Mouse (Mus musculus): ENCODE data around the gene Prdx1. TPM values are rescaled to one million over a fixed set of nuclear protein-coding genes. Genes with fewer than 3 reads are reported as not detected.

Prdx1 gene
- polyA plus RNA-seq (2014; fragmentation: Nextera tagmentation; extraction: Ambion mirVana) = 432 and 436 TPM in 2 replicates

DNA sequence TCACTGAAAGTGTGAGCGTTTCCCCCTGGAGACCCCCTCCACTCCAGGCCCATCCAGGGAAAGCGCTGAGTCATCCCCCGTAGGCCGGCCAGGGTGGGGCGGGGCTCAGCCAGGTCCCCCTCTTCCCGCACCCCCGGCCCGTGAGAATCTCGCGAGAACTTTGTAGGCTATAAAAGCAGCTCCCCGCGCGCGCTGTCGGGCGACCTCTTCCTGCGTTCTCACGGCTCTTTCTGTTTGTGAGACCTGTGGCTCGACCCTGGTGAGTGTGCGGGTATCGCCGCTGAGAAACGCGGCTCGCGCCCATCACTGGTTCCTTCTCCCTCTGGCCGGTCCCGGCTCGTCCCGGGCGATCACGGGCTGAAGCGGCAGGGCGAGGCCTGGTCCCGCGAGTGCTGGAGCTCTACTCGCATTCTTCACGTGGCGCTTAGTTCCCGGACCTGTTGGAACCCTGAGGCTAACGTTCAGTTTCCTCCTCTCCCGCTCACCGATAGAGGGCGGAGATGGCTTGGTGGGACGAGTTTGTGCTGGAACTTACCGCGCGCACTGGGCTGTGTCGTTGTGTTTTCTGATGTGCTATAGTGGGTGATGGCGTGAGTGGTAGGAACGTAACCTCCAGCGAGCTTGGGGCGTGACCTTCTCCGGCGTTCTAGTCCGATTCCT is at the start of gene Prdx1:
Prdx1 (plus strand) TSS at position 143 of the 660 bp plus-strand sequence.
- peak within 1 kb of the TSS; percentile 75 for H3K4me2 ChIP-seq (replicated peaks)
- H3K4me3 ChIP-seq (replicated peaks; ENCODE audit: low read length) = peak within 1 kb of the TSS; percentile 57
- peak within 1 kb of the TSS; percentile 61 for H3K9ac ChIP-seq
- ATAC-seq (ENCODE audit: low FRiP score) (peak; percentile 94), DNase-seq (ENCODE audit: low spot score) (peak; percentile 89)
- no peaks in the 10 kb centered on the region for H3K9me3 ChIP-seq (ENCODE audit: control insufficient read depth, low read length)
- H3K36me3 ChIP-seq (replicated peaks; ENCODE audit: control insufficient read depth, insufficient read depth) = peaks cover 12% of the 10 kb centered on the region; the same call in 1 of the 2 replicates
- peaks cover 6% of the 10 kb centered on the region; the same call in 1 of the 2 replicates for H3K4me1 ChIP-seq (replicated peaks; ENCODE audit: control insufficient read depth, insufficient read depth, low read length)
- under 1% methylated on average over 56 of the region's 56 CpGs for WGBS
- no peaks in the 10 kb centered on the region for H3K27me3 ChIP-seq (ENCODE audit: control insufficient read depth, insufficient read depth, low read length)
- peak within 1 kb of the TSS; percentile 82 for H3K27ac ChIP-seq

DNA sequence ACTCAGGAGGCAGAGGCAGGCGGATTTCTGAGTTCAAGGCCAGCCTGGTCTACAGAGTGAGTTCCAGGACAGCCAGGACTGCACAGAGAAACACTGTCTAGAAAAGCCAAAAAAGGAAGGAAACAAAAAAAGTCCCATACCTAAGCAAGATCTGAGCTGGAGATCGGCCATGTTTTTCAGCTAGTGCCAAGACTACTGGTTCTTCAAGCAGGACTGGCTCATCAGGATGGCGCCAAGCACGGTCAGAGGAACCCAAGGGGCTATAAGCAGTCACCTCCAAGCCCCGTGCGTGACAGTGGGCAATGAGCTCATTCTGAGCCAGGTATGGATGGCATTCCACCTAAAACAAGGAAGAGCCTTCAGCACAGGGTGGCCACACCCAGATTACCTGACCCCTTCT is 46.5 kb upstream of the Prdx1 start:
- 97% methylated on average over 6 of the region's 6 CpGs for WGBS
- no peaks in the 10 kb centered on the region for H3K4me1 ChIP-seq (replicated peaks; ENCODE audit: control insufficient read depth, insufficient read depth, low read length)
- ATAC-seq (ENCODE audit: low FRiP score) (no peak), DNase-seq (ENCODE audit: low spot score) (no peak)
- no peak overlapping the region for H3K27ac ChIP-seq
- H3K9ac ChIP-seq = no peak overlapping the region
- peaks cover 97% of the 10 kb centered on the region for H3K36me3 ChIP-seq (replicated peaks; ENCODE audit: control insufficient read depth, insufficient read depth)
- no peaks in the 10 kb centered on the region for H3K9me3 ChIP-seq (ENCODE audit: control insufficient read depth, low read length)
- no peak overlapping the region for H3K4me3 ChIP-seq (replicated peaks; ENCODE audit: low read length)
- no peak overlapping the region for H3K4me2 ChIP-seq (replicated peaks)
- no peaks in the 10 kb centered on the region for H3K27me3 ChIP-seq (ENCODE audit: control insufficient read depth, insufficient read depth, low read length)

DNA sequence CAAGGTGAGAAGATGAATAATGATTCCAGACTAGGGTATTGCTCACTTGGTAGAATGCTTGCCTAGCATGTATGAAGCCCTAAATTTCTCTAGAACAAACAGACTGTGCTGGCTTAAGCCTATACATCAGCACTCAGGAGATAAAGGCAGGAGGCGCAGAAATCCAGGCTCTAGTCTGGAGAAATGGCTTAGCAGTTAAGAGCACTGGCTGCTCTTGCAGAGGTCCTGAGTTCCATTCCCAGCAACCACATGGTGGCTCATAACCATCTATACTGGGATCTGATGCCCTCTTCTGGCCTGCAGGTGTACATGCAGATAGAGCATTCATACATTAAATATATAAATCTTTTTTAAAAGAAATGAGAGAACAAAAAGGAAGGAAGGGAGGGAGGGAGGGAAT is 43.3 kb upstream of the Prdx1 start:
- Histone ChIP-seq H3K9me3 (ENCODE audit: control insufficient read depth, low read length) (no peaks in the 10 kb centered on the region), H3K4me1 (replicated peaks; ENCODE audit: control insufficient read depth, insufficient read depth, low read length) (peaks cover 4% of the 10 kb centered on the region; the same call in 1 of the 2 replicates), H3K27me3 (ENCODE audit: control insufficient read depth, insufficient read depth, low read length) (no peaks in the 10 kb centered on the region), H3K36me3 (replicated peaks; ENCODE audit: control insufficient read depth, insufficient read depth) (peaks cover 84% of the 10 kb centered on the region), H3K27ac (no peak overlapping the region), H3K9ac (no peak overlapping the region), H3K4me3 (replicated peaks; ENCODE audit: low read length) (no peak overlapping the region), H3K4me2 (replicated peaks) (no peak overlapping the region)
- 97% methylated on average over 1 of the region's 1 CpGs for WGBS
- DNase-seq (ENCODE audit: low spot score) (no peak), ATAC-seq (ENCODE audit: low FRiP score) (no peak)

DNA sequence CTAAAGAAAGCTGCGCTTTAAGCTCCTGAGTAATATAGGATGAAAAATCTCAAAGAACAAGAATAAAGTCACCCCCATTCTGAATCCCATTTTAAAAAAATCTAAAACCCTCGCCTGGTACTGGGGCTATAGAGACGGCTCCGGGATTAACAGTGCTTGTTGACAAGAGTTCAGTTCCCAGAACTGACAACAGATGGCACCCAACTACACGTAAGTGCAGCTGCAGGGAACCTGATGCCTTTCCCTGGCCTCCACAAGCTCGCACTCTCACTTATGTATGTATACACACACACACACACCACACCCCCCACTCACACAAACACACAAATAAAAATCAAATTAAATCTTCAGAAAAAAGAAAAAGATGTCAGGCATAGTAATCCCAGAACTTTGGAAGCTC is 41.0 kb upstream of the Prdx1 start:
- no peak overlapping the region for H3K4me2 ChIP-seq (replicated peaks)
- H3K9me3 ChIP-seq (ENCODE audit: control insufficient read depth, low read length) = no peaks in the 10 kb centered on the region
- DNase-seq (ENCODE audit: low spot score) = no peak
- H3K36me3 ChIP-seq (replicated peaks; ENCODE audit: control insufficient read depth, insufficient read depth) = peaks cover 78% of the 10 kb centered on the region
- no peak overlapping the region for H3K27ac ChIP-seq
- ATAC-seq (ENCODE audit: low FRiP score) = no peak
- WGBS = 60% methylated on average over 6 of the region's 6 CpGs
- H3K9ac ChIP-seq = no peak overlapping the region
- no peak overlapping the region for H3K4me3 ChIP-seq (replicated peaks; ENCODE audit: low read length)
- H3K4me1 ChIP-seq (replicated peaks; ENCODE audit: control insufficient read depth, insufficient read depth, low read length) = peaks cover 21% of the 10 kb centered on the region
- no peaks in the 10 kb centered on the region for H3K27me3 ChIP-seq (ENCODE audit: control insufficient read depth, insufficient read depth, low read length)

DNA sequence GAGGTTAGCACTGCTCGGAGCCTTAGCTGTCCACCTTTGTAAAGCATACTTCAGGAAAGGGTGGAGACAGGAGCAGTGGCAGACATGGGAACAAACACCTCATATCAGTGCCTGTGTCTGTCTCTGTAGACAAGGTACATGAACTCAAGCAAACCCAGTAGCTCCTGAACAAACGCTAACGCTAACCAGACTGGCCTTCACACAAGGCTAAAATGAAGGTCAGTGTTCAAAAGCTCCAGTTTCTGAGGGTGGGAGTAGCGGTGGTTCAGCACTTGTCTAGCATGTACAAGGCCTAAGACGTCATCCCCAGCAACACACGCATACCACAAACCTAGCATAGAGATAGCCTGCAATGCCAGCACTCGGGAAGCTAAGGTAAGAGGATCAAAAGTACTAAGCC is 39.7 kb upstream of the Prdx1 start:
- Histone ChIP-seq H3K27me3 (ENCODE audit: control insufficient read depth, insufficient read depth, low read length) (no peaks in the 10 kb centered on the region), H3K27ac (no peak overlapping the region), H3K36me3 (replicated peaks; ENCODE audit: control insufficient read depth, insufficient read depth) (peaks cover 65% of the 10 kb centered on the region), H3K9ac (no peak overlapping the region), H3K9me3 (ENCODE audit: control insufficient read depth, low read length) (no peaks in the 10 kb centered on the region), H3K4me1 (replicated peaks; ENCODE audit: control insufficient read depth, insufficient read depth, low read length) (peaks cover 32% of the 10 kb centered on the region), H3K4me3 (replicated peaks; ENCODE audit: low read length) (no peak overlapping the region), H3K4me2 (replicated peaks) (no peak overlapping the region)
- 94% methylated on average over 7 of the region's 7 CpGs for WGBS
- ATAC-seq (ENCODE audit: low FRiP score) (no peak), DNase-seq (ENCODE audit: low spot score) (no peak)

DNA sequence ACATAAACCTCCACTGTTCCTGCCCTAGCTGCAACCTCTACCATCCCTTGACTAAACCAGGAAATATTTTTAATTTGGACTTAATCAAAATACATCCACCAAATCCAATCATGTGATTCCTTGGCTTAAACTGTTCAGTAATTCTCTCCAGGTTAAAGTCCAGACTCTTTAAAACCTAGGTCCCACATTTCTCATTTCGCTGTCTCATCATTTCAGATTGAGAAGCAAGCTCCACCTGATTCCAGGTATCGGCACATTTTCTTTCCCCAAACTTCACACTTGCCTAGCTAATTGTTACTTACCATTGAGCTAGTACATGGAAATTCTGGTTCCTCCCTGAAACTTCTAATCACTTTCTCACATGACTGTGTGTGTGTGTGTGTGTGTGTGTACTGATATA is 35.9 kb upstream of the Prdx1 start:
- DNase-seq (ENCODE audit: low spot score) = no peak
- 97% methylated on average over 2 of the region's 2 CpGs for WGBS

DNA sequence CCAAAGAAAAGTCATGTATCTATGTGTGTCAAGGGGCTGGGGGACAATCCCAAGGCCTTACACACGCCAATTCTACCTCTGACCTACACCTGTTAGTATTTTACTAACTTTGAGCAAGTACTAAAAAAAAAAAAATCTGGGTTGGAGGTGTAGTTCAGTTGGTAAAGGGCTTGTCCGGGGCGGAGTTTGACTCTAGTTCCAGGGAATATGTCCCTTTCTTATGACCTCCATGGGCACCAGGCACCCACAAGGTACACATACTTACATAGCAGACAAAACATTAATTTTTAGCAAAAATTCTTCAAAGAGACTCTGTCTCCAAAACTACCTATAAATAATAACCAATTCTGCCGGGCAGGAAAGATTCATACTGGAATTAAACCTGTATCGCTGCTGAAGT is 35.0 kb upstream of the Prdx1 start:
- Histone ChIP-seq H3K4me2 (replicated peaks) (peak overlapping the region; percentile 91), H3K9me3 (ENCODE audit: control insufficient read depth, low read length) (no peaks in the 10 kb centered on the region), H3K27me3 (ENCODE audit: control insufficient read depth, insufficient read depth, low read length) (no peaks in the 10 kb centered on the region), H3K4me3 (replicated peaks; ENCODE audit: low read length) (peak overlapping the region; percentile 65), H3K36me3 (replicated peaks; ENCODE audit: control insufficient read depth, insufficient read depth) (peaks cover 22% of the 10 kb centered on the region), H3K27ac (peak overlapping the region; percentile 83; the same call in 1 of the 2 replicates), H3K9ac (peak overlapping the region; percentile 80), H3K4me1 (replicated peaks; ENCODE audit: control insufficient read depth, insufficient read depth, low read length) (peaks cover 35% of the 10 kb centered on the region)
- ATAC-seq (ENCODE audit: low FRiP score) = no peak
- 46% methylated on average over 5 of the region's 5 CpGs for WGBS
- no peak for DNase-seq (ENCODE audit: low spot score)

More for the DNA sequence above, 35.9 kb upstream of the Prdx1 start:
- Histone ChIP-seq H3K4me2 (replicated peaks) (peak overlapping the region; percentile 91), H3K9ac (no peak overlapping the region), H3K27ac (no peak overlapping the region), H3K36me3 (replicated peaks; ENCODE audit: control insufficient read depth, insufficient read depth) (peaks cover 31% of the 10 kb centered on the region), H3K9me3 (ENCODE audit: control insufficient read depth, low read length) (no peaks in the 10 kb centered on the region), H3K4me3 (replicated peaks; ENCODE audit: low read length) (no peak overlapping the region; the same call in 1 of the 2 replicates), H3K4me1 (replicated peaks; ENCODE audit: control insufficient read depth, insufficient read depth, low read length) (peaks cover 35% of the 10 kb centered on the region), H3K27me3 (ENCODE audit: control insufficient read depth, insufficient read depth, low read length) (no peaks in the 10 kb centered on the region)
- ATAC-seq (ENCODE audit: low FRiP score) = no peak

DNA sequence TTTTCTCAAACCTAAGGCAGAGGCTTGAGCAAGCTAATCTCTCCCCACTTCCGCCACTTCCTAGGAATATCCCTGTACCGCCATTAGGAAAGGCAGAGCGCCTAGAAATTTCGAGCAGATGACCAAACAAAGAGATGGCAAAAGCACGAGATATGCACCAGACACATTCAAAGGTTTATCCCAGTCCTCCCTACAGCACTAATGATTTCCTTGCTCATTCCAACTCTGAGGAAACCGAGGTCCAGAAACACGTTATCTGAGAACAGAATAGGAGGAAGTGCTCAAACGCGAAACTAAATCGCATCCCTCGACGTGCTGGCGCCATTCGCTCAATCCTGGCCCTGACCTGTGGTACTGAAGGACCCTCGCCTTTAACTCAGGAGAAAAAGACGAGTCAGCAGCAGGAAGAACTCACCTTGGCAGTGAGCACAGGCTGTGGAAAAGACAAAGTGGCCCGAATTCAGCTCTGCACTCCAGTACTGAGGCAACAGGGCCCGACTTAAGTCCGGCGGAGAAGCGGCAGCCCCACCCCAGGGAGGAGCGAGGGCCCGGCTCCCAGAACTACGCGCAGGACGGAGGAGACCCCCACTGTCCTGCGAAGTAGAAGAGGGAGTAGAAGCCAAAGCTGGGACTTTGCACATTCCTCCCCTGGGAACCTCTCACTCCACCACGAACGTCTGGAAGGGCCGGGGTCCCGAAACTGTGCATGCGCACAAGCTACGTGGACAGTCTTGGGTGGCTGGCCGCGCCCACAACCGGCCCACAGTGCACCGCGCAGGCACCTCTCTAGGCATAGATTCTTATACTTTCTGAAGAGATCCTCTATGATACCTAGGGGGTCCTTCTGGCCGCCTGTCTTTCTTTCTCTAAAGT is 34.2 kb upstream of the Prdx1 start, which contains the start of gene Akr1a1:
Akr1a1 (minus strand) TSS at position 757 of the 873 bp plus-strand sequence.
- WGBS = under 1% methylated on average over 39 of the region's 39 CpGs

DNA sequence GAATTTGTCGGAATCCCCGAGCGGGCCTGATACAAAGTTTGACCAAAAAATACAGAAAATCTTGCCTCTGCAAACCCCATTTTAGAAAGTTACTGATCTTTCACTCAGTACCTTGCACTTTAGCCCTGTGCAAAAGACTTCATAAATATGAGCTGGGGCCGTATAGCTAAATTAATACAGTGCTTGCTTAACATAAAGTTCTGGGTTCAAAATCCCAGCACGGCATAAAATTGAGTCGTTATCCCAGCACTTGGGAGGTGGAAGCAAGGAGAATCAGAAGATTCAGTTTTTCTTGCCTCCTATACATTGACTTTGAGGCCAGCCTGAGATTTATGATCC is 33.6 kb upstream of the Prdx1 start:
- ATAC-seq (ENCODE audit: low FRiP score) = 0 out of 2 replicates have a peak, but pooled peaks have one; percentile 23
- peaks cover 18% of the 10 kb centered on the region for H3K36me3 ChIP-seq (replicated peaks; ENCODE audit: control insufficient read depth, insufficient read depth)

More for the DNA sequence above, 34.2 kb upstream of the Prdx1 start, which contains the start of gene Akr1a1:
- no peaks in the 10 kb centered on the region for H3K9me3 ChIP-seq (ENCODE audit: control insufficient read depth, low read length)
- H3K36me3 ChIP-seq (replicated peaks; ENCODE audit: control insufficient read depth, insufficient read depth) = peaks cover 22% of the 10 kb centered on the region
- DNase-seq (ENCODE audit: low spot score) (peak; percentile 92), ATAC-seq (ENCODE audit: low FRiP score) (peak; percentile 100)
- H3K27ac ChIP-seq = peak within 1 kb of the TSS; percentile 83
- peak within 1 kb of the TSS; percentile 91 for H3K4me2 ChIP-seq (replicated peaks)
- peak within 1 kb of the TSS; percentile 65 for H3K4me3 ChIP-seq (replicated peaks; ENCODE audit: low read length)
- H3K9ac ChIP-seq = peak within 1 kb of the TSS; percentile 80
- H3K4me1 ChIP-seq (replicated peaks; ENCODE audit: control insufficient read depth, insufficient read depth, low read length) = peaks cover 35% of the 10 kb centered on the region
- no peaks in the 10 kb centered on the region for H3K27me3 ChIP-seq (ENCODE audit: control insufficient read depth, insufficient read depth, low read length)

More for the DNA sequence above, 33.6 kb upstream of the Prdx1 start:
- DNase-seq (ENCODE audit: low spot score) = no peak
- Histone ChIP-seq H3K9me3 (ENCODE audit: control insufficient read depth, low read length) (no peaks in the 10 kb centered on the region), H3K9ac (peak overlapping the region; percentile 55), H3K4me3 (replicated peaks; ENCODE audit: low read length) (peak overlapping the region; percentile 65), H3K27me3 (ENCODE audit: control insufficient read depth, insufficient read depth, low read length) (no peaks in the 10 kb centered on the region), H3K27ac (no peak overlapping the region), H3K4me2 (replicated peaks) (peak overlapping the region; percentile 91), H3K4me1 (replicated peaks; ENCODE audit: control insufficient read depth, insufficient read depth, low read length) (peaks cover 31% of the 10 kb centered on the region)
- 14% methylated on average over 6 of the region's 6 CpGs for WGBS

Data from hindbrain, embryonic 14.5 days (tissue).